Mouse (Mus musculus) cerebellum, adult (tissue): ENCODE data around the gene Pms2.

Experiments
- ATAC-seq: cut with Nextera tagmentation; 2 replicates; pipeline ENCODE4 v1.9.2; 2017; ENCODE audit warnings: mild to moderate bottlenecking, moderate library complexity, mixed read lengths; ENCODE audit not compliant: insufficient number of reproducible peaks, low FRiP score, low TSS enrichment

The Pms2 gene

GRCm38 (mm10) chr5:143982361-143982760 lies 72.6 kb downstream of the Pms2 start:
- no peak for ATAC-seq
